Mouse (Mus musculus): ENCODE data around the gene Noxred1. TPM values are rescaled to one million over a fixed set of nuclear protein-coding genes. Genes with fewer than 3 reads are reported as not detected.

Noxred1 gene
- polyA plus RNA-seq, 1 experiment, result 0.28 TPM

GRCm38 (mm10) chr12:87230379-87230895, 8.1 kb downstream of the Noxred1 start:
- TF ChIP-seq CTCF (IDR thresholded peaks at IDR 0.05; ENCODE audit: extremely low read depth, insufficient read length, insufficient replicate concordance, low read depth, low read length) (no peak), POLR2A (IDR thresholded peaks at IDR 0.05; ENCODE audit: low read depth, low read length) (no peak)
- H3K4me1 ChIP-seq (ENCODE audit: control insufficient read depth, insufficient read depth, insufficient read length, low read length), result no peaks in the 10 kb centered on the region
- no peak overlapping the region for H3K4me3 ChIP-seq (ENCODE audit: low read depth, low read length)
- H3K27ac ChIP-seq (ENCODE audit: insufficient read depth, low read depth, low read length), result no peak overlapping the region
- H3K36me3 ChIP-seq (ENCODE audit: control insufficient read depth, insufficient read depth, low read length), result no peaks in the 10 kb centered on the region
- no peaks in the 10 kb centered on the region for H3K27me3 ChIP-seq (ENCODE audit: control insufficient read depth, insufficient read depth, low read length)

GRCm38 (mm10) chr12:87229633-87230032, 8.9 kb downstream of the Noxred1 start:
- Histone ChIP-seq H3K27ac (ENCODE audit: insufficient read depth, low read depth, low read length) (no peak overlapping the region), H3K27me3 (ENCODE audit: control insufficient read depth, insufficient read depth, low read length) (no peaks in the 10 kb centered on the region), H3K4me1 (ENCODE audit: control insufficient read depth, insufficient read depth, insufficient read length, low read length) (no peaks in the 10 kb centered on the region), H3K4me3 (ENCODE audit: low read depth, low read length) (no peak overlapping the region), H3K36me3 (ENCODE audit: control insufficient read depth, insufficient read depth, low read length) (no peaks in the 10 kb centered on the region)
- TF ChIP-seq CTCF (IDR thresholded peaks at IDR 0.05; ENCODE audit: extremely low read depth, insufficient read length, insufficient replicate concordance, low read depth, low read length) (no peak), POLR2A (IDR thresholded peaks at IDR 0.05; ENCODE audit: low read depth, low read length) (no peak)
- 90% methylated on average over 2 of the region's 2 CpGs for WGBS

GRCm38 (mm10) chr12:87226801-87227200, 11.7 kb downstream of the Noxred1 start:
- WGBS, result 72% methylated on average over 7 of the region's 7 CpGs
- Histone ChIP-seq H3K27me3 (ENCODE audit: control insufficient read depth, insufficient read depth, low read length) (no peaks in the 10 kb centered on the region), H3K27ac (ENCODE audit: insufficient read depth, low read depth, low read length) (no peak overlapping the region), H3K4me1 (ENCODE audit: control insufficient read depth, insufficient read depth, insufficient read length, low read length) (no peaks in the 10 kb centered on the region), H3K36me3 (ENCODE audit: control insufficient read depth, insufficient read depth, low read length) (no peaks in the 10 kb centered on the region), H3K4me3 (ENCODE audit: low read depth, low read length) (no peak overlapping the region)
- no peak for TF ChIP-seq POLR2A (IDR thresholded peaks at IDR 0.05; ENCODE audit: low read depth, low read length)
- no peak for TF ChIP-seq CTCF (IDR thresholded peaks at IDR 0.05; ENCODE audit: extremely low read depth, insufficient read length, insufficient replicate concordance, low read depth, low read length)

- Histone ChIP-seq H3K4me3 (ENCODE audit: low read depth, low read length) (no peak overlapping the region), H3K27me3 (ENCODE audit: control insufficient read depth, insufficient read depth, low read length) (no peaks in the 10 kb centered on the region), H3K27ac (ENCODE audit: insufficient read depth, low read depth, low read length) (no peak overlapping the region), H3K36me3 (ENCODE audit: control insufficient read depth, insufficient read depth, low read length) (no peaks in the 10 kb centered on the region), H3K4me1 (ENCODE audit: control insufficient read depth, insufficient read depth, insufficient read length, low read length) (no peaks in the 10 kb centered on the region)
- TF ChIP-seq POLR2A (IDR thresholded peaks at IDR 0.05; ENCODE audit: low read depth, low read length) (no peak), CTCF (IDR thresholded peaks at IDR 0.05; ENCODE audit: extremely low read depth, insufficient read length, insufficient replicate concordance, low read depth, low read length) (no peak)
- 79% methylated on average over 10 of the region's 10 CpGs for WGBS
Measured at GRCm38 (mm10) chr12:87224950-87225349, 13.6 kb downstream of the Noxred1 start.

GRCm38 (mm10) chr12:87219362-87219761, 19.2 kb downstream of the Noxred1 start:
- 69% methylated on average over 7 of the region's 7 CpGs for WGBS

GRCm38 (mm10) chr12:87217596-87217995, 20.9 kb downstream of the Noxred1 start:
- H3K4me1 ChIP-seq (ENCODE audit: control insufficient read depth, insufficient read depth, insufficient read length, low read length), result peaks cover 5% of the 10 kb centered on the region
- no peak overlapping the region for H3K27ac ChIP-seq (ENCODE audit: insufficient read depth, low read depth, low read length)
- no peak for TF ChIP-seq CTCF (IDR thresholded peaks at IDR 0.05; ENCODE audit: extremely low read depth, insufficient read length, insufficient replicate concordance, low read depth, low read length)
- TF ChIP-seq POLR2A (IDR thresholded peaks at IDR 0.05; ENCODE audit: low read depth, low read length), result no peak
- no peaks in the 10 kb centered on the region for H3K36me3 ChIP-seq (ENCODE audit: control insufficient read depth, insufficient read depth, low read length)
- H3K4me3 ChIP-seq (ENCODE audit: low read depth, low read length), result no peak overlapping the region
- H3K27me3 ChIP-seq (ENCODE audit: control insufficient read depth, insufficient read depth, low read length), result no peaks in the 10 kb centered on the region

More at GRCm38 (mm10) chr12:87219362-87219761, 19.2 kb downstream of the Noxred1 start:
- no peaks in the 10 kb centered on the region for H3K36me3 ChIP-seq (ENCODE audit: control insufficient read depth, insufficient read depth, low read length)
- no peak overlapping the region for H3K4me3 ChIP-seq (ENCODE audit: low read depth, low read length)
- no peaks in the 10 kb centered on the region for H3K27me3 ChIP-seq (ENCODE audit: control insufficient read depth, insufficient read depth, low read length)
- H3K4me1 ChIP-seq (ENCODE audit: control insufficient read depth, insufficient read depth, insufficient read length, low read length), result no peaks in the 10 kb centered on the region
- no peak overlapping the region for H3K27ac ChIP-seq (ENCODE audit: insufficient read depth, low read depth, low read length)
- TF ChIP-seq CTCF (IDR thresholded peaks at IDR 0.05; ENCODE audit: extremely low read depth, insufficient read length, insufficient replicate concordance, low read depth, low read length) (no peak), POLR2A (IDR thresholded peaks at IDR 0.05; ENCODE audit: low read depth, low read length) (no peak)

GRCm38 (mm10) chr12:87216053-87216452, 22.5 kb downstream of the Noxred1 start:
- WGBS, result 63% methylated on average over 2 of the region's 2 CpGs
- Histone ChIP-seq H3K27ac (ENCODE audit: insufficient read depth, low read depth, low read length) (no peak overlapping the region), H3K36me3 (ENCODE audit: control insufficient read depth, insufficient read depth, low read length) (no peaks in the 10 kb centered on the region), H3K4me1 (ENCODE audit: control insufficient read depth, insufficient read depth, insufficient read length, low read length) (peaks cover 5% of the 10 kb centered on the region), H3K4me3 (ENCODE audit: low read depth, low read length) (no peak overlapping the region), H3K27me3 (ENCODE audit: control insufficient read depth, insufficient read depth, low read length) (no peaks in the 10 kb centered on the region)
- no peak for TF ChIP-seq POLR2A (IDR thresholded peaks at IDR 0.05; ENCODE audit: low read depth, low read length)

Data from small intestine, adult 2 months (tissue).